Mouse (Mus musculus) lung, adult 2 months (tissue): Measurements from ENCODE around the gene Ror2.

Experiments
- CTCF ChIP-seq: fragments of 200-500 bp; IDR thresholded peaks from 2 replicates; pipeline ENCODE4 v1.5.1; 2011; ENCODE audit warnings: mild to moderate bottlenecking, low read length, control low read depth; ENCODE audit not compliant: insufficient read depth
- POLR2A ChIP-seq: fragments of 200-500 bp; IDR thresholded peaks from 2 replicates; pipeline ENCODE4 v1.6.1; 2011; ENCODE audit warnings: low read depth, mild to moderate bottlenecking, control low read depth, low read length, borderline replicate concordance; ENCODE audit errors: extremely low read depth

GRCm38 (mm10) chr13:53094658-53095057 lies 191.3 kb downstream of the Ror2 start:
- TF ChIP-seq CTCF: no peak
- TF ChIP-seq POLR2A: no peak
